Mouse (Mus musculus) small intestine, adult 2 months (tissue): ENCODE measurements around the gene Ess2. TPM values are rescaled to one million over a fixed set of nuclear protein-coding genes. Genes with fewer than 3 reads are reported as not detected.
"Not testable (repeated sequence)": the region's sequence is repeated elsewhere in the genome, so short reads cannot be mapped to it uniquely, and the experiment has no call there.

Experiments used
- H3K27ac ChIP-seq: fragments of 200-500 bp; 2 replicates; pipeline ENCODE4 v1.5.1; 2012; ENCODE audit warnings: low read depth, low read length, control low read depth, inconsistent platforms; ENCODE audit not compliant: insufficient read depth
- H3K27me3 ChIP-seq: fragments of 200-500 bp; 2 replicates; pipeline ENCODE4 v1.6.1; 2012; ENCODE audit warnings: mild to moderate bottlenecking, moderate library complexity, low read length, inconsistent platforms; ENCODE audit not compliant: control insufficient read depth, insufficient read depth
- H3K36me3 ChIP-seq: fragments of 200-500 bp; 2 replicates; pipeline ENCODE4 v1.6.1; 2012; ENCODE audit warnings: mild to moderate bottlenecking, low read length, control low read depth, inconsistent platforms; ENCODE audit not compliant: control insufficient read depth, insufficient read depth
- H3K4me1 ChIP-seq: fragments of 200-500 bp; 2 replicates; pipeline ENCODE4 v1.6.1; 2012; ENCODE audit warnings: low read length, inconsistent platforms, mixed read lengths; ENCODE audit not compliant: control insufficient read depth, insufficient read depth, insufficient read length
- H3K4me3 ChIP-seq: fragments of 200-500 bp; 2 replicates; pipeline ENCODE4 v1.5.1; 2012; ENCODE audit warnings: low read depth, mild to moderate bottlenecking, control low read depth, inconsistent platforms, low read length, moderate library complexity
- CTCF ChIP-seq: fragments of 200-500 bp; IDR thresholded peaks from 2 replicates; pipeline ENCODE4 v1.5.1; 2012; ENCODE audit warnings: low read depth, mild to moderate bottlenecking, control low read depth, inconsistent platforms, low read length, moderate library complexity, mixed read lengths; ENCODE audit not compliant: insufficient replicate concordance, insufficient read length; ENCODE audit errors: extremely low read depth
- POLR2A ChIP-seq: fragments of 200-500 bp; IDR thresholded peaks from 2 replicates; pipeline ENCODE4 v1.6.1; 2012; ENCODE audit warnings: low read depth, mild to moderate bottlenecking, control low read depth, inconsistent platforms, low read length, moderate library complexity
- WGBS: fragments of 180-500 bp; shearing (Covaris S2); methylation state at CpG from one replicate; pipeline ENCODE4 v1.1.7; 2018; 5-methylcytosine and 5-hydroxymethylcytosine counted together
- polyA plus RNA-seq: library from polyadenylated mRNA; depleted of rRNA; stranded (reverse); fragments of >200 nt; gene quantifications from 2 replicates; pipeline ENCODE4 v1.2.3, GENCODE M21; 2012; rRNA removed

The Ess2 gene
- 6.6 and 15.8 TPM in 2 replicates for polyA plus RNA-seq

DNA sequence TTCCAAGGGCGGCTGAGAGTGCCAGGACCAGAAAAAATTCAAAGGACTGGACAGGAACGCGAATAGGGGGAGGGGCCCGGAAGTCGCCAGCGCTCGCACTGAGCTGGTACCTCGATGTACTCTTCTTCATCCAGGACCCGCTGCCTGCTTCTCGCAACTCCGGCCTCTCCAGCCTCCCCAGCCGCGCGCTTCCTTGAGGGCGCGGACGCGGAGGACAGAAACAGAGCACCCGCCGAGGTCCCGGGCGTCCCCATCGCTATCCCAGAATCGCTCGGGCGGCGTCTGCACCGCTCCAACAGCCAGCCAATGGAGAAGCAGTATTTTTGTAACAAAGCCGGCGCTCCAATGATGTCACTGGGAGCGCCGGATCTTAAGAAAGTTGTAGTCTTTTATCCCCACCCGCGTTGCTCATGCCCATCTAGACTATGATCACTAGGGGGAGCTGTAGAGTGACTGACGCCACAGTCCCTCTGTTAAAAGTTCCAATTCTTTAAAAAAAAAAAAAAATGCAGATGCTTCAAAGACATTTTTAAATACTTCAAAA, at the start of gene Ess2:
Ess2 (minus strand) TSS at position 297 of the 544 bp plus-strand sequence.
- peaks cover 32% of the 10 kb centered on the region for H3K27me3 ChIP-seq
- peak within 1 kb of the TSS; percentile 100 for H3K4me3 ChIP-seq
- H3K36me3 ChIP-seq, result peaks cover 25% of the 10 kb centered on the region
- TF ChIP-seq POLR2A (peak; percentile 71), CTCF (peak; percentile 81; the same call in 1 of the 2 replicates)
- WGBS, result under 1% methylated on average over 35 of the region's 35 CpGs
- peak within 1 kb of the TSS; percentile 33; the same call in 1 of the 2 replicates for H3K27ac ChIP-seq
- peaks cover 14% of the 10 kb centered on the region for H3K4me1 ChIP-seq

DNA sequence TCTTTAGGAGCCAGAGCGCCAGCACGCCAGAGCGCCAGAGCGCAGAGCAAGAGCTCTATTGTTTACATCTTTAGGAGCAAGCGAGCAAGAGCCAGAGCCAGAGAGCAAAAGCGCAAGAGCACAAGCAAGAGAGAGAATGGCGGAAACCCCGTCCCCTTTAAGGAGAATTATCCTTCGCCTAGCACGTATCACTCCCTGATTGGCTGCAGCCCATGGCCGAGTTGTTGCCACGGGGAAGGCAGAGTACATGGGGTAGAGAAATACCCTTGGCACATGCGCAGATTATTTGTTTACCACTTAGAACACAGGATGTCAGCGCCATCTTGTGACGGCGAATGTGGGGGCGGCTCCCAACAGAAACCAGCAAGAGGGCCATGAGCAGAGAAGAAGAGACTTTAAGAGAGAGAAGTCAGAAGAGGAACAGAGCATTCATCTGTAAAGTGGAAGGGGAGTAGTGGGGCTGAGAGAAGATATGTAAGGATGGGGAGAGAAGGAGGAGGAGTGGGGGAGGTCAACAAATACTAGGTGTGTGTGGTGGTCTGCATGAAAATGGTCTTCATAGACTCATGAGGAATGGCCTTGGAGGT, 45.0 kb upstream of the Ess2 start:
- H3K27ac ChIP-seq, H3K4me3 ChIP-seq, H3K4me1 ChIP-seq, H3K27me3 ChIP-seq, H3K36me3 ChIP-seq: not testable (repeated sequence)
- WGBS, result 97% methylated on average over 17 of the region's 17 CpGs

- Histone ChIP-seq H3K27ac (no peak overlapping the region), H3K27me3 (no peaks in the 10 kb centered on the region), H3K4me3 (no peak overlapping the region), H3K36me3 (no peaks in the 10 kb centered on the region), H3K4me1 (no peaks in the 10 kb centered on the region)
- 90% methylated on average over 3 of the region's 4 CpGs for WGBS
- TF ChIP-seq POLR2A (no peak), CTCF (no peak)
Measured at GRCm38 (mm10) chr16:17951618-17952017, 40.5 kb upstream of the Ess2 start.

DNA sequence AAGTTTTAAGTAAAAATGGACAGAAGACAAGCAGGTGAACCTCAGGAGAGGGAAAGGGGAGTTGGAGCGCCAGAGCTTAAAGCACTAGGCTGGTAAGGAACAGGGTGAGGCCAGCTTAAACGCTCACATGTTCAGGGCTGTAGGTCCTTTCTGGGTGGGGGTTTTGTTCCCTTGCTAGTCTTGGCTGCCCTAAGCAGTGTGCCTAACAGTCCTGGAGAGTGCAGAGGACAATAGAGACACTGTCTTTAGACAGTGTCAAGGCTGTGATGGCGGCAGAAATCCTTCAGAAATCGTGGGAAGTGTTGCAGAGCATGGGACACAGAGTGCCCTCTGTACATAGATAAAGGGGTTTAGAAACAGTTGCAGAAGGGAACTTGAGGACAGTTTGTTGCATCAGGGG, 38.9 kb upstream of the Ess2 start:
- H3K4me1 ChIP-seq, result peaks cover 4% of the 10 kb centered on the region; the same call in 1 of the 2 replicates
- H3K27ac ChIP-seq, result no peak overlapping the region
- 38% methylated on average over 4 of the region's 4 CpGs for WGBS
- no peak for TF ChIP-seq POLR2A
- TF ChIP-seq CTCF, result no peak
- no peaks in the 10 kb centered on the region for H3K36me3 ChIP-seq
- H3K4me3 ChIP-seq, result no peak overlapping the region
- H3K27me3 ChIP-seq, result no peaks in the 10 kb centered on the region

DNA sequence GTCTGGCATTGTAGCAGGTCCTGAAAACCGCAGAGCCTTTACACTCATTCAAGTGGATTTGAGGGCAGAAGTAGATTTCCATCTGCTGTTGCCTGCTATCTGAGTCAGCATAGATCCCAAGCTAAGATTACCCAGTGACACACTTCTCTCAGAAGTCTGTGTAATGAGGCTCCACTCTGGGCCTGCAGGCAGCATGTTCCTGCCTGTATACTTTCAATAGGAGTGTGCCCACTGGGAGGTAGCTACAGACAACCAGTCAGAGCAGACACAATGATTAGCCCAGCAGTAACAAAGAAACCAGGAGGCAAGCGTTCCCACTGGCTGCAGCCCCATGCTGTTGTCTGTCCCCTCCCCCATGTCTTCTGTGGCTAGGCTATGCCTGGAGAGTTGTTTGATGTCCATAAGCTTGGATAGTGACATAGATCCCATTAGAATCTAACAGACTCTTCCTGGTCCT, 38.3 kb upstream of the Ess2 start:
- Histone ChIP-seq H3K27ac (no peak overlapping the region), H3K27me3 (no peaks in the 10 kb centered on the region), H3K36me3 (no peaks in the 10 kb centered on the region), H3K4me1 (peaks cover 4% of the 10 kb centered on the region; the same call in 1 of the 2 replicates), H3K4me3 (no peak overlapping the region)
- 69% methylated on average over 2 of the region's 2 CpGs for WGBS
- TF ChIP-seq POLR2A (no peak), CTCF (no peak)

GRCm38 (mm10) chr16:17945081-17945831, 34.1 kb upstream of the Ess2 start:
- Histone ChIP-seq H3K4me3 (no peak overlapping the region), H3K4me1 (peaks cover 4% of the 10 kb centered on the region; the same call in 1 of the 2 replicates), H3K27ac (peak overlapping the region; percentile 1; the same call in 1 of the 2 replicates), H3K36me3 (no peaks in the 10 kb centered on the region), H3K27me3 (no peaks in the 10 kb centered on the region)
- 23% methylated on average over 7 of the region's 7 CpGs for WGBS
- no peak for TF ChIP-seq POLR2A
- no peak for TF ChIP-seq CTCF

DNA sequence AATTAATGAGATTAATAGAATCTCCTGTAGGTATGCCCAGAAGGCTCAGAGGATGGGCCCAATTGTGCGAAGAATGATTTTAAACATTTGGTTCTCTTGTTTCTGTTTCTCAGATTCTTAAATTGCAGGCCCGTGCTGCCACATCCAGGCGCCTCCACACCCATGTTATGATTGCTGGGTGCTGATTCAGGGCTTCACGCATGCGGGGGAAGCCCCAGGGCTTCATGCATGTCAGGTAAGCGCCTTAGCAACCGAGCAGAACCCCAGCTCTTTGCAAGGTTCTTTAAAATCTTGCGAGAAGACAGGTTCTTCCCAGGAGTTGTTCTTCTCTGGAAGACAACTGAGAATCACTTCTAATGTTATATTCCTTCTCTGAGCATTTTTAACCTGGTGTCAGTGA, 32.3 kb upstream of the Ess2 start:
- Histone ChIP-seq H3K4me3 (no peak overlapping the region), H3K4me1 (peaks cover 10% of the 10 kb centered on the region; the same call in 1 of the 2 replicates), H3K27ac (no peak overlapping the region), H3K36me3 (no peaks in the 10 kb centered on the region), H3K27me3 (no peaks in the 10 kb centered on the region)
- WGBS, result 82% methylated on average over 8 of the region's 8 CpGs
- no peak for TF ChIP-seq POLR2A
- no peak for TF ChIP-seq CTCF
